Mouse (Mus musculus) G1E (cell line): ENCODE measurements around the gene Zc3hav1.

Experiments
- CTCF ChIP-seq: IDR thresholded peaks from 2 replicates; pipeline ENCODE4 v1.5.1; 2012; ENCODE audit warnings: low read depth, low read length, inconsistent platforms, mixed read lengths
- GATA1 ChIP-seq: IDR thresholded peaks from 2 replicates; pipeline ENCODE4 v1.6.1; 2012; ENCODE audit warnings: borderline replicate concordance, low read length, inconsistent platforms, mixed read lengths
- POLR2AphosphoS5 ChIP-seq: IDR thresholded peaks from 2 replicates; pipeline ENCODE4 v1.6.1; 2012; ENCODE audit warnings: low read depth, low read length, inconsistent platforms; ENCODE audit not compliant: insufficient replicate concordance
- TAL1 ChIP-seq: conservative IDR thresholded peaks from 2 replicates; pipeline ENCODE4 v1.6.1; 2012; ENCODE audit warnings: low read depth, low read length, inconsistent platforms, mixed read lengths

GRCm38 (mm10) chr6:38341751-38342665, 12.4 kb downstream of the Zc3hav1 start:
- TF ChIP-seq TAL1 (peak; percentile 94), CTCF (no peak), GATA1 (no peak), POLR2AphosphoS5 (no peak)
